Mouse (Mus musculus): ENCODE data around the gene Chn2. TPM values are rescaled to one million over a fixed set of nuclear protein-coding genes. Genes with fewer than 3 reads are reported as not detected.

The Chn2 gene
- polyA plus RNA-seq, 1 experiment from 2014 or later = 7.1 TPM

GRCm38 (mm10) chr6:54325246-54325885 is 286.0 kb downstream of the Chn2 start, which contains the start of gene Prr15:
Gene Prr15, plus strand, starts transcription at chr6:54325835.
- Histone ChIP-seq H3K4me1 (ENCODE audit: control insufficient read depth in 2 of 2, insufficient read depth in 2 of 2, low read length in 2 of 2) (peaks cover 4 to 5% of the 10 kb centered on the region in 2 experiments; a peak in 1 of 4 replicates), H3K27me3 (ENCODE audit: control insufficient read depth, insufficient read depth, low read length) (peaks cover 7% of the 10 kb centered on the region), H3K4me2 (ENCODE audit: low read length) (peak within 1 kb of the TSS; percentile 98), H3K36me3 (ENCODE audit: control insufficient read depth, insufficient read depth, low read length) (no peaks in the 10 kb centered on the region), H3K9ac (ENCODE audit: low read length) (peak within 1 kb of the TSS; percentile 77), H3K4me3 (ENCODE audit: control insufficient read depth in 1 of 2, insufficient read depth in 1 of 2, low read depth in 1 of 2, low read length in 2 of 2) (peak within 1 kb of the TSS; percentile 60 to 67), H3K27ac (replicated peaks in 1 of 2; ENCODE audit: control insufficient read depth in 1 of 2, insufficient read depth in 1 of 2, low read depth in 2 of 2, low read length in 2 of 2) (peak within 1 kb of the TSS in 1 of 2 experiments; percentile 78; a peak in 2 of 4 replicates), H3K9me3 (ENCODE audit: control insufficient read depth, low read length) (no peaks in the 10 kb centered on the region)
- ATAC-seq (ENCODE audit: insufficient number of reproducible peaks, insufficient read depth, low FRiP score, low read depth) = no peak
- WGBS = 40% methylated on average over 3 of the region's 3 CpGs

GRCm38 (mm10) chr6:54326671-54327625 is 287.6 kb downstream of the Chn2 start:
- Histone ChIP-seq H3K36me3 (ENCODE audit: control insufficient read depth, insufficient read depth, low read length) (no peaks in the 10 kb centered on the region), H3K27ac (replicated peaks in 1 of 2; ENCODE audit: control insufficient read depth in 1 of 2, insufficient read depth in 1 of 2, low read depth in 2 of 2, low read length in 2 of 2) (peak overlapping the region; percentile 69 to 78), H3K9ac (ENCODE audit: low read length) (peak overlapping the region; percentile 77), H3K4me3 (ENCODE audit: control insufficient read depth in 1 of 2, insufficient read depth in 1 of 2, low read depth in 1 of 2, low read length in 2 of 2) (peak overlapping the region; percentile 60 to 67), H3K27me3 (ENCODE audit: control insufficient read depth, insufficient read depth, low read length) (peaks cover 7% of the 10 kb centered on the region), H3K4me2 (ENCODE audit: low read length) (peak overlapping the region; percentile 98), H3K4me1 (ENCODE audit: control insufficient read depth in 2 of 2, insufficient read depth in 2 of 2, low read length in 2 of 2) (peaks cover 4 to 5% of the 10 kb centered on the region in 2 experiments; a peak in 1 of 4 replicates), H3K9me3 (ENCODE audit: control insufficient read depth, low read length) (no peaks in the 10 kb centered on the region)
- under 1% methylated on average over 53 of the region's 53 CpGs for WGBS
- peak; percentile 78 for ATAC-seq (ENCODE audit: insufficient number of reproducible peaks, insufficient read depth, low FRiP score, low read depth)

GRCm38 (mm10) chr6:54327626-54328003 is 288.3 kb downstream of the Chn2 start:
- H3K4me1 ChIP-seq (ENCODE audit: control insufficient read depth in 2 of 2, insufficient read depth in 2 of 2, low read length in 2 of 2) = peaks cover 4 to 5% of the 10 kb centered on the region in 2 experiments; a peak in 1 of 4 replicates
- peak overlapping the region; percentile 98 for H3K4me2 ChIP-seq (ENCODE audit: low read length)
- 0% methylated on average over 28 of the region's 28 CpGs for WGBS
- peak overlapping the region; percentile 69 to 78 for H3K27ac ChIP-seq (replicated peaks in 1 of 2; ENCODE audit: control insufficient read depth in 1 of 2, insufficient read depth in 1 of 2, low read depth in 2 of 2, low read length in 2 of 2)
- no peaks in the 10 kb centered on the region for H3K9me3 ChIP-seq (ENCODE audit: control insufficient read depth, low read length)
- no peaks in the 10 kb centered on the region for H3K36me3 ChIP-seq (ENCODE audit: control insufficient read depth, insufficient read depth, low read length)
- H3K4me3 ChIP-seq (ENCODE audit: control insufficient read depth in 1 of 2, insufficient read depth in 1 of 2, low read depth in 1 of 2, low read length in 2 of 2) = peak overlapping the region; percentile 60 to 67
- H3K9ac ChIP-seq (ENCODE audit: low read length) = peak overlapping the region; percentile 77
- H3K27me3 ChIP-seq (ENCODE audit: control insufficient read depth, insufficient read depth, low read length) = peaks cover 7% of the 10 kb centered on the region
- peak; percentile 55; the same call in 1 of the 2 replicates for ATAC-seq (ENCODE audit: insufficient number of reproducible peaks, insufficient read depth, low FRiP score, low read depth)

- ATAC-seq (ENCODE audit: insufficient number of reproducible peaks, insufficient read depth, low FRiP score, low read depth) = no peak
- Histone ChIP-seq H3K4me3 (ENCODE audit: control insufficient read depth in 1 of 2, insufficient read depth in 1 of 2, low read depth in 1 of 2, low read length in 2 of 2) (peak overlapping the region; percentile 60 to 67), H3K27ac (replicated peaks in 1 of 2; ENCODE audit: control insufficient read depth in 1 of 2, insufficient read depth in 1 of 2, low read depth in 2 of 2, low read length in 2 of 2) (peak overlapping the region; percentile 10 to 78; a peak in 2 of 4 replicates), H3K27me3 (ENCODE audit: control insufficient read depth, insufficient read depth, low read length) (peaks cover 7% of the 10 kb centered on the region), H3K36me3 (ENCODE audit: control insufficient read depth, insufficient read depth, low read length) (no peaks in the 10 kb centered on the region), H3K9me3 (ENCODE audit: control insufficient read depth, low read length) (no peaks in the 10 kb centered on the region), H3K9ac (ENCODE audit: low read length) (peak overlapping the region; percentile 77), H3K4me1 (ENCODE audit: control insufficient read depth in 2 of 2, insufficient read depth in 2 of 2, low read length in 2 of 2) (peaks cover 4 to 7% of the 10 kb centered on the region in 2 experiments; a peak in 2 of 4 replicates), H3K4me2 (ENCODE audit: low read length) (peak overlapping the region; percentile 98)
- WGBS = 92% methylated on average over 5 of the region's 5 CpGs
Observed at GRCm38 (mm10) chr6:54328783-54329182, 289.4 kb downstream of the Chn2 start.

- Histone ChIP-seq H3K9ac (ENCODE audit: low read length) (peak overlapping the region; percentile 77; the same call in 1 of the 2 replicates), H3K27me3 (ENCODE audit: control insufficient read depth, insufficient read depth, low read length) (peaks cover 7% of the 10 kb centered on the region), H3K9me3 (ENCODE audit: control insufficient read depth, low read length) (no peaks in the 10 kb centered on the region), H3K4me3 (ENCODE audit: control insufficient read depth in 1 of 2, insufficient read depth in 1 of 2, low read depth in 1 of 2, low read length in 2 of 2) (peak overlapping the region in 1 of 2 experiments; percentile 60; a peak in 2 of 4 replicates), H3K27ac (replicated peaks in 1 of 2; ENCODE audit: control insufficient read depth in 1 of 2, insufficient read depth in 1 of 2, low read depth in 2 of 2, low read length in 2 of 2) (0 out of 4 replicates have a peak overlapping the region, but pooled peaks of 1 of the 2 experiments have one; percentile 78), H3K4me1 (ENCODE audit: control insufficient read depth in 2 of 2, insufficient read depth in 2 of 2, low read length in 2 of 2) (peaks cover 4 to 7% of the 10 kb centered on the region in 2 experiments; a peak in 2 of 4 replicates), H3K36me3 (ENCODE audit: control insufficient read depth, insufficient read depth, low read length) (no peaks in the 10 kb centered on the region), H3K4me2 (ENCODE audit: low read length) (peak overlapping the region; percentile 98)
- WGBS = 72% methylated on average over 3 of the region's 3 CpGs
- no peak for ATAC-seq (ENCODE audit: insufficient number of reproducible peaks, insufficient read depth, low FRiP score, low read depth)
Observed at GRCm38 (mm10) chr6:54329598-54329997, 290.2 kb downstream of the Chn2 start.

GRCm38 (mm10) chr6:54330166-54330565 is 290.8 kb downstream of the Chn2 start:
- ATAC-seq (ENCODE audit: insufficient number of reproducible peaks, insufficient read depth, low FRiP score, low read depth) = no peak
- peak overlapping the region; percentile 98 for H3K4me2 ChIP-seq (ENCODE audit: low read length)
- peak overlapping the region in 1 of 2 experiments; percentile 18; a peak in 2 of 4 replicates for H3K4me3 ChIP-seq (ENCODE audit: control insufficient read depth in 1 of 2, insufficient read depth in 1 of 2, low read depth in 1 of 2, low read length in 2 of 2)
- peaks cover 4 to 7% of the 10 kb centered on the region in 2 experiments; a peak in 2 of 4 replicates for H3K4me1 ChIP-seq (ENCODE audit: control insufficient read depth in 2 of 2, insufficient read depth in 2 of 2, low read length in 2 of 2)
- H3K9me3 ChIP-seq (ENCODE audit: control insufficient read depth, low read length) = no peaks in the 10 kb centered on the region
- WGBS = 91% methylated on average over 10 of the region's 10 CpGs
- H3K9ac ChIP-seq (ENCODE audit: low read length) = 0 out of 2 replicates have a peak overlapping the region, but pooled peaks have one; percentile 25
- H3K27ac ChIP-seq (replicated peaks in 1 of 2; ENCODE audit: control insufficient read depth in 1 of 2, insufficient read depth in 1 of 2, low read depth in 2 of 2, low read length in 2 of 2) = no peak overlapping the region
- H3K27me3 ChIP-seq (ENCODE audit: control insufficient read depth, insufficient read depth, low read length) = peaks cover 7% of the 10 kb centered on the region
- H3K36me3 ChIP-seq (ENCODE audit: control insufficient read depth, insufficient read depth, low read length) = no peaks in the 10 kb centered on the region

GRCm38 (mm10) chr6:54331765-54332164 is 292.4 kb downstream of the Chn2 start:
- Histone ChIP-seq H3K4me1 (ENCODE audit: control insufficient read depth in 2 of 2, insufficient read depth in 2 of 2, low read length in 2 of 2) (peaks cover 4% of the 10 kb centered on the region in 2 experiments; a peak in 1 of 4 replicates), H3K4me2 (ENCODE audit: low read length) (no peak overlapping the region), H3K9ac (ENCODE audit: low read length) (no peak overlapping the region), H3K9me3 (ENCODE audit: control insufficient read depth, low read length) (no peaks in the 10 kb centered on the region), H3K4me3 (ENCODE audit: control insufficient read depth in 1 of 2, insufficient read depth in 1 of 2, low read depth in 1 of 2, low read length in 2 of 2) (no peak overlapping the region), H3K36me3 (ENCODE audit: control insufficient read depth, insufficient read depth, low read length) (no peaks in the 10 kb centered on the region), H3K27me3 (ENCODE audit: control insufficient read depth, insufficient read depth, low read length) (no peaks in the 10 kb centered on the region), H3K27ac (replicated peaks in 1 of 2; ENCODE audit: control insufficient read depth in 1 of 2, insufficient read depth in 1 of 2, low read depth in 2 of 2, low read length in 2 of 2) (no peak overlapping the region)
- WGBS = 66% methylated on average over 10 of the region's 10 CpGs
- no peak for ATAC-seq (ENCODE audit: insufficient number of reproducible peaks, insufficient read depth, low FRiP score, low read depth)

Data from heart, embryonic 14.5 days (tissue).